Mouse (Mus musculus) cerebellum, adult 2 months (tissue): ENCODE measurements around the gene Fam43a.

ENCODE experiments used
- CTCF ChIP-seq: fragments of 200-500 bp; IDR thresholded peaks from 2 replicates; pipeline ENCODE4 v1.5.1; 2011; ENCODE audit warnings: low read depth, mild to moderate bottlenecking, control low read depth, low read length, moderate library complexity, borderline replicate concordance; ENCODE audit not compliant: insufficient read depth
- POLR2A ChIP-seq: fragments of 200-500 bp; IDR thresholded peaks from 2 replicates; pipeline ENCODE4 v1.6.1; 2011; ENCODE audit warnings: low read length, control low read depth, borderline replicate concordance; ENCODE audit not compliant: insufficient read depth

GRCm38 (mm10) chr16:30590264-30591209, 9.0 kb upstream of the Fam43a start:
- TF ChIP-seq POLR2A, result no peak
- TF ChIP-seq CTCF, result no peak
